Mouse (Mus musculus) thymus, adult 2 months (tissue): Measurements from ENCODE around the gene Wdr4.

Experiments
- CTCF ChIP-seq: fragments of 200-500 bp; IDR thresholded peaks from 2 replicates; pipeline ENCODE4 v1.5.1; 2012; ENCODE audit warnings: mild to moderate bottlenecking, control low read depth, low read length, moderate library complexity, borderline replicate concordance; ENCODE audit not compliant: control insufficient read depth, poor library complexity, insufficient read depth; ENCODE audit errors: extremely low read depth
- POLR2A ChIP-seq: fragments of 200-500 bp; IDR thresholded peaks from 2 replicates; pipeline ENCODE4 v1.6.1; 2012; ENCODE audit warnings: mild to moderate bottlenecking, low read length, control low read depth, moderate library complexity; ENCODE audit not compliant: control insufficient read depth, poor library complexity, insufficient read depth; ENCODE audit errors: extremely low read depth

DNA sequence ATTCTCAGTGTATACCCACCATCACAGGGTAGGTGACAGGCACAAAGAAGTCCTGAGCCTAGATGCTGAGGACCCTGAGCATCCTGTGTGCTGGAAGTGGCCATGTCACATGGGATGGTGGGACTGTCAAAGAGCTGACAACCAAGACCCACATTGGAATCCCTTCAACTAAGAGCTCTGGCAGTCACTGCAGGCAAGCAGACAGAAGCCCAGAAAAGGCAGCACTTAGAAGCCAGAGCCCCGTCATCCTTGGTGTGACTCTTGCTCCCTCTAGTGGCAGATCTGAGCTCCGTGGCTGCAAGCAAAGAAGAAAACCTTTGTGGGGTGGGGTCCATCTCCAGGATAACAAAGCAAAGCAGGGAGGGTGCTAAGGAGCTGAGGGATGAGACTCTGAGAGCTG, 27.4 kb downstream of the Wdr4 start:
- TF ChIP-seq POLR2A (no peak), CTCF (peak; percentile 79; the same call in 1 of the 2 replicates)
